In the genomic region with DNA sequence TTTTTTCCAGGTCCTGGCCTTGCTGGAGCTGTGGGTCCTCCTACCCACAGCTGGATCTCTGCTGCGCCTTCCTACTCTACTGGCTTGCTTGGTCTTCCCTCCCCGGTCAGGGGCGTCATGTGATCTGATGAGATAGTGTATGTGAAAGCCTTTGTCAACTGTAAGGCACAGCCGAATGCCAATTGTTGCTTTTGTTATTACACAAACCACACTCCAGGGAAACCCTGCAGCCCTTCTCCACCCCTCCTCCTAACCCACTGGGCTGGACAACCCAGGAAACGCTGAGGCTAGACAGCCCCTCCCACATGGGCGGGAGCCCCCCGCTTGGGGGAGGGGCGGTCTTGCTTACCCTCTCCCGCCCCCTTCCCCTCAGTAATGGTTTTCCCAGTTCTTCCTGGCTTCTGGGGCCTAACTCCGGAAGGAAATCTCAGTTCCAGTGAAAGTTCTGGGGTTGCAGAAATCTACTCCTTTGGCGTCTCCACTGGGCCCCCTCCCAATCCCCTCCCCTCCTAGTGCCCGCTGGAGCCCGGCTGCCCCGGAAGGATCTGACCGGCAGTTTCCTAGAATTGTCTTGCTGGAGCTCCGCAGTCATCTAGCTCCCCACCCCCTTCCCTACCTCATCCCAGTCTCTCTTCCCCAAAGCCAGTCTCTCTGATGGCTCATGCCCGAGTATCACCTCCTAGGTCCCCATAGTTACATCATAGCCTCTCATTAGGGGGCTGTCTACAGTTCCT, we compare ENCODE assay signal across 8 mouse cellular contexts. TPM values are rescaled to one million over a fixed set of nuclear protein-coding genes. Genes with fewer than 3 reads are reported as not detected.
A peak's percentile ranks its signal among the peaks of the same experiment; 100 is the strongest.
DNase-seq lines count a peak whose midpoint lies in the region; ATAC-seq and TF ChIP-seq lines count a peak whose summit lies in the region.

No protein-coding gene starts in this region.

- TF ChIP-seq CTCF in E14TG2a.4 (conservative IDR thresholded peaks at IDR 0.05; ENCODE audit: low read length) = no peak

- peak; percentile 91 for ATAC-seq in forebrain, embryonic 15.5 days (replicated peaks)
- peak; percentile 76 for ATAC-seq in liver, embryonic 15.5 days (ENCODE audit: insufficient read depth)
- peak; percentile 93 for ATAC-seq in neural tube, embryonic 12.5 days (ENCODE audit: low FRiP score, low read depth)

- intact Hi-C loops in heart, postnatal 14 days (cut with DNase I) = no loop called here

- peak overlapping the region; percentile 47 for H3K9ac ChIP-seq in forebrain, embryonic 15.5 days (replicated peaks)
- 0 out of 2 replicates have a peak overlapping the region, but pooled peaks have one; percentile 9 for H3K9ac ChIP-seq in liver, embryonic 15.5 days
- peak overlapping the region; percentile 40 for H3K9ac ChIP-seq in neural tube, embryonic 12.5 days

- H3K4me3 ChIP-seq in E14TG2a.4 (replicated peaks; ENCODE audit: low read length) = peak overlapping the region; percentile 69
- peak overlapping the region; percentile 40 for H3K4me3 ChIP-seq in forebrain, embryonic 15.5 days
- peak overlapping the region; percentile 36 for H3K4me3 ChIP-seq in liver, embryonic 15.5 days (replicated peaks)
- H3K4me3 ChIP-seq in neural tube, embryonic 12.5 days = peak overlapping the region; percentile 24

- 2% methylated on average over 17 of the region's 17 CpGs for WGBS in forebrain, embryonic 15.5 days
- 3% methylated on average over 17 of the region's 17 CpGs for WGBS in liver, embryonic 15.5 days (ENCODE audit: insufficient replicate concordance)
- under 1% methylated on average over 17 of the region's 17 CpGs for WGBS in neural tube, embryonic 12.5 days

- no peaks in the 10 kb centered on the region for H3K9me3 ChIP-seq in E14TG2a.4 (ENCODE audit: low read length)
- no peaks in the 10 kb centered on the region for H3K9me3 ChIP-seq in forebrain, embryonic 15.5 days
- H3K9me3 ChIP-seq in liver, embryonic 15.5 days (replicated peaks) = no peaks in the 10 kb centered on the region
- H3K9me3 ChIP-seq in neural tube, embryonic 12.5 days = no peaks in the 10 kb centered on the region

- peak; percentile 62 for DNase-seq in brain, embryonic 18.5 days (ENCODE audit: low read depth, low spot score)
- DNase-seq in heart, postnatal 14 days = peak; percentile 92 to 93
- DNase-seq in kidney, postnatal 4 days = peak; percentile 87 to 93
- peak; percentile 30 to 37 for DNase-seq in thymus, postnatal 10 days (ENCODE audit: low spot score in 2 of 2)

- H3K4me2 ChIP-seq in forebrain, embryonic 15.5 days (replicated peaks) = peak overlapping the region; percentile 62
- H3K4me2 ChIP-seq in liver, embryonic 15.5 days = peak overlapping the region; percentile 63
- peak overlapping the region; percentile 62 for H3K4me2 ChIP-seq in neural tube, embryonic 12.5 days (replicated peaks)

- peak overlapping the region; percentile 73 for H3K27ac ChIP-seq in forebrain, embryonic 15.5 days (replicated peaks)
- peak overlapping the region; percentile 34 for H3K27ac ChIP-seq in liver, embryonic 15.5 days (replicated peaks)
- peak overlapping the region; percentile 53 for H3K27ac ChIP-seq in neural tube, embryonic 12.5 days

- H3K36me3 ChIP-seq in E14TG2a.4 (ENCODE audit: insufficient read depth, low read length) = peaks cover 19% of the 10 kb centered on the region
- no peaks in the 10 kb centered on the region for H3K36me3 ChIP-seq in forebrain, embryonic 15.5 days
- H3K36me3 ChIP-seq in liver, embryonic 15.5 days (replicated peaks) = no peaks in the 10 kb centered on the region
- H3K36me3 ChIP-seq in neural tube, embryonic 12.5 days = no peaks in the 10 kb centered on the region

- no peaks in the 10 kb centered on the region for H3K27me3 ChIP-seq in E14TG2a.4 (ENCODE audit: insufficient read depth, low read length)
- no peaks in the 10 kb centered on the region for H3K27me3 ChIP-seq in forebrain, embryonic 15.5 days
- no peaks in the 10 kb centered on the region for H3K27me3 ChIP-seq in liver, embryonic 15.5 days
- no peaks in the 10 kb centered on the region for H3K27me3 ChIP-seq in neural tube, embryonic 12.5 days (replicated peaks)

- peaks cover 83% of the 10 kb centered on the region for H3K4me1 ChIP-seq in E14TG2a.4 (replicated peaks; ENCODE audit: low read depth, low read length)
- H3K4me1 ChIP-seq in forebrain, embryonic 15.5 days = peaks cover 12% of the 10 kb centered on the region
- peaks cover 29% of the 10 kb centered on the region for H3K4me1 ChIP-seq in liver, embryonic 15.5 days (replicated peaks)
- peaks cover 12% of the 10 kb centered on the region for H3K4me1 ChIP-seq in neural tube, embryonic 12.5 days

RNA-seq across cellular contexts. Expression of a gene that starts 13.1 kb away (rescaled TPM):
- polyA plus RNA-seq in forebrain, embryonic 15.5 days (2015; fragmentation: Nextera tagmentation; extraction: Ambion mirVana) = 33.6 and 36.5 TPM in 2 replicates
- 10 to 100 TPM; 26.4 to 27.2 TPM for total RNA-seq in heart, postnatal 14 days (2021)
- 9.2 and 9.9 TPM in 2 replicates for polyA plus RNA-seq in liver, embryonic 15.5 days (2015; fragmentation: Nextera tagmentation; extraction: Ambion mirVana)
- 38.1 and 40.5 TPM in 2 replicates for polyA plus RNA-seq in neural tube, embryonic 12.5 days (2016; fragmentation: Nextera tagmentation; extraction: Ambion mirVana)

RNA-seq across cellular contexts. Expression of a gene that starts 19.1 kb away (rescaled TPM):
- 1.6 TPM in 2 replicates for polyA plus RNA-seq in forebrain, embryonic 15.5 days (2015; fragmentation: Nextera tagmentation; extraction: Ambion mirVana)
- total RNA-seq in heart, postnatal 14 days (2021) = 10 to 100 TPM; 25.8 to 33.1 TPM
- 3.7 and 4.8 TPM in 2 replicates for polyA plus RNA-seq in liver, embryonic 15.5 days (2015; fragmentation: Nextera tagmentation; extraction: Ambion mirVana)
- polyA plus RNA-seq in neural tube, embryonic 12.5 days (2016; fragmentation: Nextera tagmentation; extraction: Ambion mirVana) = 3.3 and 3.5 TPM in 2 replicates

RNA-seq across cellular contexts. Expression of a gene that starts 29.4 kb away (rescaled TPM):
- 333 and 340 TPM in 2 replicates for polyA plus RNA-seq in forebrain, embryonic 15.5 days (2015; fragmentation: Nextera tagmentation; extraction: Ambion mirVana)
- 10 to 100 TPM; 35.3 to 39.2 TPM for total RNA-seq in heart, postnatal 14 days (2021)
- polyA plus RNA-seq in liver, embryonic 15.5 days (2015; fragmentation: Nextera tagmentation; extraction: Ambion mirVana) = 48.2 and 50.8 TPM in 2 replicates
- 322 and 326 TPM in 2 replicates for polyA plus RNA-seq in neural tube, embryonic 12.5 days (2016; fragmentation: Nextera tagmentation; extraction: Ambion mirVana)

RNA-seq across cellular contexts. Expression of a gene that starts 44.3 kb away (rescaled TPM):
- 76.1 and 81.8 TPM in 2 replicates for polyA plus RNA-seq in forebrain, embryonic 15.5 days (2015; fragmentation: Nextera tagmentation; extraction: Ambion mirVana)
- 10 to 100 TPM; 51.3 to 52.6 TPM for total RNA-seq in heart, postnatal 14 days (2021)
- polyA plus RNA-seq in liver, embryonic 15.5 days (2015; fragmentation: Nextera tagmentation; extraction: Ambion mirVana) = 16.2 and 17.8 TPM in 2 replicates
- 81.7 and 87.0 TPM in 2 replicates for polyA plus RNA-seq in neural tube, embryonic 12.5 days (2016; fragmentation: Nextera tagmentation; extraction: Ambion mirVana)

RNA-seq across cellular contexts. Expression of a gene that starts 56.8 kb away (rescaled TPM):
- 18.5 and 18.8 TPM in 2 replicates for polyA plus RNA-seq in forebrain, embryonic 15.5 days (2015; fragmentation: Nextera tagmentation; extraction: Ambion mirVana)
- total RNA-seq in heart, postnatal 14 days (2021) = 1 to 10 TPM; 1.9 to 2.6 TPM
- 1.5 and 1.7 TPM in 2 replicates for polyA plus RNA-seq in liver, embryonic 15.5 days (2015; fragmentation: Nextera tagmentation; extraction: Ambion mirVana)
- 19.7 and 22.7 TPM in 2 replicates for polyA plus RNA-seq in neural tube, embryonic 12.5 days (2016; fragmentation: Nextera tagmentation; extraction: Ambion mirVana)

Comparison
In these comparisons a context has a peak if more than half of its experiments do, and no peak if none do; other contexts are left out.
1. Peak in every context shown above with its lines: DNase-seq, ATAC-seq, H3K4me3 ChIP-seq and H3K27ac ChIP-seq.
2. DNase-seq: peak in every context shown above with its lines; median percentile 92 in heart, postnatal 14 days; 90 in kidney, postnatal 4 days; 62 in brain, embryonic 18.5 days; 34 in thymus, postnatal 10 days.